Mouse (Mus musculus) stomach, embryonic 14.5 days (tissue): ENCODE results near the gene Etfb. TPM values are rescaled to one million over a fixed set of nuclear protein-coding genes. Genes with fewer than 3 reads are reported as not detected.

Experiments used
- ATAC-seq: fragments of 200-750 bp; cut with Nextera tagmentation; 2 replicates; pipeline ENCODE4 v1.8.0; 2017; ENCODE audit warnings: low read depth, moderate TSS enrichment; ENCODE audit not compliant: insufficient number of reproducible peaks, insufficient read depth, low FRiP score
- H3K27ac ChIP-seq: fragments of 300-500 bp; sonication (generic); 2 replicates; pipeline ENCODE4 v1.5.1; 2014; ENCODE audit warnings: mild to moderate bottlenecking, low read length, moderate library complexity, mixed read lengths
- H3K27me3 ChIP-seq: fragments of 300-500 bp; sonication (generic); 2 replicates; pipeline ENCODE4 v1.6.1; 2014; ENCODE audit warnings: low read length, control low read depth, mixed read lengths; ENCODE audit not compliant: control insufficient read depth, insufficient read depth
- H3K36me3 ChIP-seq: fragments of 300-500 bp; sonication (generic); 2 replicates; pipeline ENCODE4 v1.6.1; 2014; ENCODE audit warnings: mild to moderate bottlenecking, control low read depth, low read length, moderate library complexity, mixed read lengths; ENCODE audit not compliant: control insufficient read depth, insufficient read depth
- H3K4me1 ChIP-seq: fragments of 300-500 bp; sonication (generic); 2 replicates; pipeline ENCODE4 v1.6.1; 2014; ENCODE audit warnings: low read length, control low read depth, mixed read lengths; ENCODE audit not compliant: control insufficient read depth, insufficient read depth
- H3K4me2 ChIP-seq: fragments of 300-500 bp; sonication (generic); replicated peaks from 2 replicates; pipeline ENCODE4 v1.6.1; 2014; ENCODE audit warnings: low read depth, low read length, control low read depth
- H3K4me3 ChIP-seq: fragments of 300-500 bp; sonication (generic); 2 replicates; pipeline ENCODE4 v1.5.1; 2014; ENCODE audit warnings: low read depth, low read length, control low read depth
- H3K9ac ChIP-seq: fragments of 300-500 bp; sonication (generic); replicated peaks from 2 replicates; pipeline ENCODE4 v1.6.1; 2014; ENCODE audit warnings: low read depth, mild to moderate bottlenecking, control low read depth, low read length, moderate library complexity, mixed read lengths
- H3K9me3 ChIP-seq: fragments of 300-500 bp; sonication (generic); 2 replicates; pipeline ENCODE4 v1.6.1; 2016; ENCODE audit warnings: low read depth, low read length, control low read depth; ENCODE audit not compliant: control insufficient read depth
- WGBS: fragments of 180-500 bp; shearing (Covaris S2); extraction: QIAGEN DNeasy Blood & Tissue Kit; methylation state at CpG from one replicate; pipeline ENCODE4 v1.1.7; 2014; 5-methylcytosine and 5-hydroxymethylcytosine counted together
- polyA plus RNA-seq: library from polyadenylated mRNA; unstranded; fragments of >200 nt; fragmentation: Nextera tagmentation; extraction: Ambion mirVana; gene quantifications from 2 replicates; pipeline ENCODE4 v1.2.1, GENCODE M21; 2014

Etfb gene
- polyA plus RNA-seq, 1 experiment from 2014 or later = 313 TPM

- no peaks in the 10 kb centered on the region for H3K36me3 ChIP-seq
- 81% methylated on average over 3 of the region's 3 CpGs for WGBS
- H3K9ac ChIP-seq = no peak overlapping the region
- H3K4me2 ChIP-seq = no peak overlapping the region
- no peaks in the 10 kb centered on the region for H3K9me3 ChIP-seq
- H3K4me3 ChIP-seq = no peak overlapping the region
- no peak for ATAC-seq
- H3K27me3 ChIP-seq = no peaks in the 10 kb centered on the region
- H3K27ac ChIP-seq = no peak overlapping the region
- peaks cover 12% of the 10 kb centered on the region for H3K4me1 ChIP-seq
Observed at GRCm38 (mm10) chr7:43441071-43441470, 2.8 kb upstream of the Etfb start.

GRCm38 (mm10) chr7:43442684-43443083, 1.2 kb upstream of the Etfb start:
- peak overlapping the region; percentile 95 for H3K27ac ChIP-seq
- peaks cover 12% of the 10 kb centered on the region for H3K4me1 ChIP-seq
- ATAC-seq = no peak
- H3K27me3 ChIP-seq = no peaks in the 10 kb centered on the region
- H3K36me3 ChIP-seq = no peaks in the 10 kb centered on the region
- peak overlapping the region; percentile 48 for H3K9ac ChIP-seq
- H3K9me3 ChIP-seq = no peaks in the 10 kb centered on the region
- H3K4me3 ChIP-seq = peak overlapping the region; percentile 53
- H3K4me2 ChIP-seq = peak overlapping the region; percentile 92
- 8% methylated on average over 9 of the region's 9 CpGs for WGBS

DNA sequence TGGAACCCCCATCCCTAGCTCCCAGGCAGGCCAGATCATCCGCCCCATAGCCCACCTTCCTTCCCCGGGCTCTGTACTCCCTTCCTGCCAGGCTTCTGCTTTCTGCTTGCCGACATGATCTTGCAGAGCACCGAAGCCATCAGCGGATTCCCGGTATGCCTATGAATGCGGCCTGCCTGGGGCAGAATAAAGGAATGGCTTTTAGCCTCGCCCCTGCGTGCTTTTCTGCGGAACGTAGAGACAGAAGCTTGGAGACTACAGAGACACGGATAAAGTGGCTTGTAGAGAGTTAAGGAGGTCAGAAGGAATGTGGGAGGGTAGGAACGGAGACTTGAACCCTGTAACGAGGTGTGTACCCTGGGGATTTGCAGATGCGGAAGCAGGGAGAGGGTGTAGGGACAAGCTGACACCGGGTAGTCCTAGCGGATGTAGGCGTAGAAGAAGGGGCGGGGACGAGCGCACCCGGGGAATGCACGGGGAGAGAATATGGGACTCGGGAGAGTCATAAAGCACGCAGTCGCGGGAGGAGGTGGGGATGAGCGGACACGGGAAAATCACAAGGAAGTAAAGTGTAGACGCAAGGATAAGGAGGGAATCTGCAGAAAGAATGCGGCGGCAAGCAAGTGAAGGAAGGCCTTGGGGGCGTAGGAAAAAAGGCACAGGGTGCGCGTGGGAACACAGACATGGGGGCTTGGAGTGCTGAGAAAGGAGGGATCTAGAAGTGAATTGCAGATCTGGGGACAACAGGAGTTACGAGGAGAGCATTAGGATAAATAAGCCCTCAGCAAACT, 562 bp upstream of the Etfb start:
- ATAC-seq = peak; percentile 89
- peak overlapping the region; percentile 53 for H3K4me3 ChIP-seq
- H3K4me2 ChIP-seq = peak overlapping the region; percentile 92
- H3K4me1 ChIP-seq = peaks cover 12% of the 10 kb centered on the region
- H3K27ac ChIP-seq = peak overlapping the region; percentile 95
- H3K9ac ChIP-seq = peak overlapping the region; percentile 48
- H3K36me3 ChIP-seq = no peaks in the 10 kb centered on the region
- H3K27me3 ChIP-seq = no peaks in the 10 kb centered on the region
- WGBS = under 1% methylated on average over 36 of the region's 36 CpGs
- no peaks in the 10 kb centered on the region for H3K9me3 ChIP-seq

GRCm38 (mm10) chr7:43447801-43448200, 3.9 kb downstream of the Etfb start:
- WGBS = 85% methylated on average over 4 of the region's 4 CpGs

DNA sequence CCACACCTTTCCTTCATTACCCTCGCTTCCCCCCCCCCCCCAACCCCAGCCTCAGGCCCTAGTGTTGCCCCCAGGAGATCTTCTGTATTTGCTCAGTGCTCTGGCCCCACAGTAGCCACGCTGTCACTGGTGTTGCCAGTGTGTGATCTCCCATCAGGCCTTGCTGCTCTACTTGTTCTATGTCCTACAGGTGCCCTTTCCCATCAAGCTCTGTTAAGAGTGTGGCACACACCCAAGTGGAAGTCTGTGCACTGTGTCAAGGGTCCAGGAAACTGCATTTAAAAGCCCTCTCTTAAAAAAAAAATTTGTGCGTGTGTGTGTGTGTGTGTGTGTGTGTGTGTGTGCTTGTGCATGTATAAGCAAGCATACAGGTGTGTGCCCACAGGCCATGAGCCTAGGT, 4.4 kb downstream of the Etfb start:
- no peak overlapping the region for H3K9ac ChIP-seq
- no peaks in the 10 kb centered on the region for H3K9me3 ChIP-seq
- no peak overlapping the region for H3K27ac ChIP-seq
- H3K4me2 ChIP-seq = no peak overlapping the region
- H3K36me3 ChIP-seq = peaks cover 3% of the 10 kb centered on the region; the same call in 1 of the 2 replicates
- no peak for ATAC-seq
- 91% methylated on average over 2 of the region's 3 CpGs for WGBS
- peaks cover 7% of the 10 kb centered on the region; the same call in 1 of the 2 replicates for H3K4me1 ChIP-seq
- H3K4me3 ChIP-seq = no peak overlapping the region
- no peaks in the 10 kb centered on the region for H3K27me3 ChIP-seq

More at GRCm38 (mm10) chr7:43447801-43448200, 3.9 kb downstream of the Etfb start:
- H3K27ac ChIP-seq = no peak overlapping the region
- no peaks in the 10 kb centered on the region for H3K27me3 ChIP-seq
- H3K4me2 ChIP-seq = no peak overlapping the region
- peaks cover 7% of the 10 kb centered on the region for H3K4me1 ChIP-seq
- no peaks in the 10 kb centered on the region for H3K9me3 ChIP-seq
- H3K36me3 ChIP-seq = no peaks in the 10 kb centered on the region
- H3K9ac ChIP-seq = no peak overlapping the region
- ATAC-seq = no peak
- no peak overlapping the region for H3K4me3 ChIP-seq

GRCm38 (mm10) chr7:43449811-43450210, 5.9 kb downstream of the Etfb start:
- 100% methylated on average over 2 of the region's 2 CpGs for WGBS

GRCm38 (mm10) chr7:43451726-43452125, 7.8 kb downstream of the Etfb start:
- Histone ChIP-seq H3K27me3 (no peaks in the 10 kb centered on the region), H3K4me3 (no peak overlapping the region), H3K36me3 (peaks cover 21% of the 10 kb centered on the region), H3K27ac (no peak overlapping the region), H3K4me2 (no peak overlapping the region), H3K9ac (no peak overlapping the region), H3K4me1 (no peaks in the 10 kb centered on the region), H3K9me3 (no peaks in the 10 kb centered on the region)
- 91% methylated on average over 11 of the region's 11 CpGs for WGBS
- no peak for ATAC-seq

More at GRCm38 (mm10) chr7:43449811-43450210, 5.9 kb downstream of the Etfb start:
- Histone ChIP-seq H3K9me3 (no peaks in the 10 kb centered on the region), H3K27me3 (no peaks in the 10 kb centered on the region), H3K36me3 (peaks cover 17% of the 10 kb centered on the region), H3K4me3 (no peak overlapping the region), H3K27ac (no peak overlapping the region), H3K9ac (no peak overlapping the region), H3K4me1 (0 out of 2 replicates have a peak, but pooled peaks cover 2% of the 10 kb centered on the region), H3K4me2 (no peak overlapping the region)
- no peak for ATAC-seq

DNA sequence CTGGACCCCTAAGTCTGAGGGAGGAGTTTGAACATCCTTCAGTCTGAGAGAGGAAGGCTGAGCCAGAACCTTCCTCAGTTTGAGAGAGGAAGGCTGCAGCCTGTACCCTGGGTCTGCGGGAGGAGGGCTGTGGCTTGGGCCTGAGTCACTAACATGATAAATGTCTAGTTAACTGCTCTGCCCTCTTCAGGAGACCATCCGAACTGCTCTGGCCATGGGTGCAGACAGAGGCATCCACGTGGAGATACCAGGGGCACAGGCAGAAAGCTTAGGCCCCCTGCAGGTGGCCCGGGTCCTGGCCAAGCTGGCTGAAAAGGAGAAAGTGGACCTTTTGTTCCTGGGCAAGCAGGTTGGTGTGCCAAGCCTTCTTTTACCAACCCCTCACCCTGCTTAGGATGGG, 8.7 kb downstream of the Etfb start:
- H3K36me3 ChIP-seq = peaks cover 21% of the 10 kb centered on the region
- ATAC-seq = no peak

More for the DNA sequence above, 8.7 kb downstream of the Etfb start:
- Histone ChIP-seq H3K27ac (no peak overlapping the region), H3K9me3 (no peaks in the 10 kb centered on the region), H3K4me3 (no peak overlapping the region), H3K9ac (no peak overlapping the region), H3K4me1 (no peaks in the 10 kb centered on the region), H3K27me3 (no peaks in the 10 kb centered on the region), H3K4me2 (no peak overlapping the region)
- 35% methylated on average over 4 of the region's 4 CpGs for WGBS
